Mouse (Mus musculus): ENCODE data around the gene Atxn1. TPM values are rescaled to one million over a fixed set of nuclear protein-coding genes. Genes with fewer than 3 reads are reported as not detected.

Gene Atxn1
- polyA plus RNA-seq, 1 experiment from 2014 or later = 6.8 TPM

- WGBS = 83% methylated on average over 3 of the region's 3 CpGs
- ATAC-seq (replicated peaks; ENCODE audit: low FRiP score, low read depth) (no peak), DNase-seq (ENCODE audit: low spot score) (no peak)
- Histone ChIP-seq H3K27me3 (ENCODE audit: insufficient read depth, low read length) (no peaks in the 10 kb centered on the region), H3K4me3 (replicated peaks; ENCODE audit: low read depth, low read length) (no peak overlapping the region), H3K9me3 (replicated peaks; ENCODE audit: low read length) (no peaks in the 10 kb centered on the region), H3K4me1 (replicated peaks; ENCODE audit: insufficient read depth, low read length) (no peaks in the 10 kb centered on the region), H3K4me2 (ENCODE audit: low read length) (no peak overlapping the region), H3K36me3 (ENCODE audit: insufficient read depth, low read length) (no peaks in the 10 kb centered on the region), H3K9ac (ENCODE audit: low read depth, low read length) (no peak overlapping the region), H3K27ac (no peak overlapping the region)
- TF ChIP-seq CTCF (IDR thresholded peaks at IDR 0.05; ENCODE audit: low read depth) = no peak
Observed at GRCm38 (mm10) chr13:45499906-45500305, 464.9 kb downstream of the Atxn1 start.
